Mouse (Mus musculus): ENCODE data around the gene Npnt.

DNA sequence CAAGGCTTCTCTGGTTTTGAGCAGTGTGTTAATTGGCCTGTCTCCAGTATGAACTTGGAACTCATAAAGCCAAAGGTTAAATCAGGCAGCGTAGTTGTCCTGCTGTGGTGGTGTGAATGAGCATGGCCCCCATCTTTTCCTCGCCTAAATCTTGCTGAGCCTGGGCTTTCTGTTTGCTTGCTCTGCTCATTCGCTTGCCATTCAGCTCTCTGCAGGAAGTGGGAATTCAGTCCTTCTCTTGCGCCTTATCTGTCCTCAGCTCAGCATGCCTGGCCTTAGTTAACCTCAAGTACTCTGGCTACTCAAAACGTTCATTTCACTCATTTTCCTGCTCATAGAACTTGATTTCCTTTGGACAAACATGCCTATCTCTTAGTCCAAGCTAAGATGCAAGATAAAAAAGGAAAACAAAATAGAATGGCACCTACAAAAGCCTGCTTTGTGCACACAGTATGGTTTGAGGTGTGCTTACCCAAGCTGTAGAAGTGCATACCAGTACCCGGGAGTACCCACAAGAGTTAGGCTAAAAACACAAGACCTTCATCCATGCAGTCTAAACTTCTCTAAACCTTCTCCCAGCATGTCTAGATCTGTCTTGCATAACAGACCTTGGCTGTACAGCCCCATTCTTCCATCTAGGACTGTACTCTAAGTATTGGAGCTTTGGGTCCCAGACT, 114.8 kb downstream of the Npnt start:
- no peak for TF ChIP-seq CTCF (IDR thresholded peaks at IDR 0.05; ENCODE audit: control insufficient read depth, insufficient read depth, insufficient read length)
- no peak for TF ChIP-seq USF1 (IDR thresholded peaks at IDR 0.05; ENCODE audit: low read depth)

All from C2C12 (cell line).